ENCODE assay signal across 15 mouse cellular contexts in genomic region chr14:79564784-79565183, GRCm38 (mm10). TPM values are rescaled to one million over a fixed set of nuclear protein-coding genes. Genes with fewer than 3 reads are reported as not detected.
DNase-seq lines count a peak whose midpoint lies in the region; ATAC-seq and TF ChIP-seq lines count a peak whose summit lies in the region.
"Had no signal": no experiment of that assay in that cellular context is flagged by ENCODE, and none has a peak within 500 bp of the region (broad histone marks: within the 10 kb centered on the region; RNA-seq: fewer than 3 reads in every experiment).

No protein-coding gene starts in this region.

- no peak overlapping the region for H3K27ac ChIP-seq in heart, postnatal 0 days (ENCODE audit: low read depth)
- no peak overlapping the region for H3K27ac ChIP-seq in heart, embryonic 10.5 days
- no peak overlapping the region for H3K27ac ChIP-seq in ES-E14 (ENCODE audit: insufficient read depth, low read depth, low read length, poor library complexity, severe bottlenecking)
- H3K27ac ChIP-seq in embryonic facial prominence, embryonic 10.5 days (replicated peaks), result no peak overlapping the region

- no peak overlapping the region for H3K4me3 ChIP-seq in heart, postnatal 0 days (ENCODE audit: low read depth, low read length)
- H3K4me3 ChIP-seq in heart, embryonic 10.5 days, result no peak overlapping the region
- H3K4me3 ChIP-seq in ES-E14 (ENCODE audit: insufficient read depth in 1 of 2, low read depth in 1 of 2, low read length in 2 of 2, poor library complexity in 1 of 2, severe bottlenecking in 1 of 2), result no peak overlapping the region
- H3K4me3 ChIP-seq in embryonic facial prominence, embryonic 10.5 days, result no peak overlapping the region

- no peaks in the 10 kb centered on the region for H3K4me1 ChIP-seq in heart, postnatal 0 days (ENCODE audit: control insufficient read depth, insufficient read depth)
- 0 out of 2 replicates have a peak, but pooled peaks cover 4% of the 10 kb centered on the region for H3K4me1 ChIP-seq in heart, embryonic 10.5 days
- no peaks in the 10 kb centered on the region for H3K4me1 ChIP-seq in ES-E14 (ENCODE audit: control insufficient read depth in 2 of 2, insufficient read depth in 2 of 2, low read length in 2 of 2, poor library complexity in 1 of 2)
- no peaks in the 10 kb centered on the region for H3K4me1 ChIP-seq in embryonic facial prominence, embryonic 10.5 days

- no peak overlapping the region for H3K9ac ChIP-seq in heart, postnatal 0 days (replicated peaks; ENCODE audit: low read depth, low read length)
- H3K9ac ChIP-seq in ES-E14 (ENCODE audit: insufficient read depth, low read depth, low read length, poor library complexity, severe bottlenecking), result no peak overlapping the region

- peak; percentile 34; the same call in 1 of the 2 replicates for TF ChIP-seq CTCF in heart, postnatal 0 days (IDR thresholded peaks at IDR 0.05; ENCODE audit: low read depth)

- DNase-seq in heart, postnatal 0 days (ENCODE audit: low spot score), result no peak
- DNase-seq in heart, embryonic 10.5 days (ENCODE audit: low spot score), result no peak
- DNase-seq in 3T3-L1 (ENCODE audit: low read depth, low spot score), result peak; percentile 46
- peak; percentile 76 for DNase-seq in ES-E14 (ENCODE audit: low read depth, low spot score)
- peak; percentile 22 for DNase-seq in embryonic facial prominence, embryonic 10.5 days (ENCODE audit: low spot score)
- DNase-seq in left cerebral cortex, adult 18-20 months (ENCODE audit: low spot score in 2 of 2), result no peak
- no peak for DNase-seq in kidney, postnatal 4 days
- no peak for DNase-seq in ovary, adult 18-20 months (ENCODE audit: low spot score)
- DNase-seq: adrenal gland, postnatal 36 days; cerebellum, postnatal 14 days; gastrocnemius, postnatal 10 days; heart, postnatal 36 days; kidney, adult 8-10 months; lung, postnatal 36 days; right cerebral cortex, adult 18-20 months had no signal

- H3K4me2 ChIP-seq in heart, postnatal 0 days (ENCODE audit: low read depth, low read length), result no peak overlapping the region

- H3K27me3 ChIP-seq in heart, postnatal 0 days (ENCODE audit: control insufficient read depth, insufficient read depth, low read length), result no peaks in the 10 kb centered on the region
- H3K27me3 ChIP-seq in heart, embryonic 10.5 days (ENCODE audit: insufficient read depth, poor library complexity, severe bottlenecking), result no peaks in the 10 kb centered on the region
- H3K27me3 ChIP-seq in embryonic facial prominence, embryonic 10.5 days (replicated peaks; ENCODE audit: low read depth, poor library complexity, severe bottlenecking), result no peaks in the 10 kb centered on the region

- ATAC-seq in heart, postnatal 0 days (ENCODE audit: insufficient read depth, low read depth), result no peak

- no peak for TF ChIP-seq EP300 in heart, postnatal 0 days (IDR thresholded peaks at IDR 0.05; ENCODE audit: low read depth)

- peaks cover 56% of the 10 kb centered on the region for H3K36me3 ChIP-seq in heart, postnatal 0 days (replicated peaks; ENCODE audit: control insufficient read depth, insufficient read depth, low read length)
- peaks cover 33% of the 10 kb centered on the region for H3K36me3 ChIP-seq in heart, embryonic 10.5 days
- H3K36me3 ChIP-seq in ES-E14 (ENCODE audit: control insufficient read depth, insufficient read depth, low read length, poor library complexity, severe bottlenecking), result no peaks in the 10 kb centered on the region
- H3K36me3 ChIP-seq in embryonic facial prominence, embryonic 10.5 days (replicated peaks), result peaks cover 7% of the 10 kb centered on the region; the same call in 1 of the 2 replicates

- in situ Hi-C loops in ES-E14 (cut with MboI; ENCODE audit: low sequenced_read_pairs in 2 of 2, unreplicated experiment in 2 of 2), result no loop called here

- 73% methylated on average over 6 of the region's 6 CpGs for WGBS in heart, postnatal 0 days
- 61% methylated on average over 6 of the region's 6 CpGs for whole genome bisulfite sequencing in heart, embryonic 10.5 days
- WGBS in embryonic facial prominence, embryonic 10.5 days, result 63% methylated on average over 6 of the region's 6 CpGs

- H3K9me3 ChIP-seq in heart, postnatal 0 days (replicated peaks; ENCODE audit: control insufficient read depth, low read length), result no peaks in the 10 kb centered on the region
- no peaks in the 10 kb centered on the region for H3K9me3 ChIP-seq in heart, embryonic 10.5 days
- no peaks in the 10 kb centered on the region for H3K9me3 ChIP-seq in ES-E14 (ENCODE audit: control insufficient read depth, insufficient read depth, low read depth, low read length)
- no peaks in the 10 kb centered on the region for H3K9me3 ChIP-seq in embryonic facial prominence, embryonic 10.5 days

TF ChIP-seq in ES-E14, 5 proteins besides CTCF, POLR2A, EP300 and RAD21:
- TF ChIP-seq MAFK (IDR thresholded peaks at IDR 0.05; ENCODE audit: insufficient read depth, low read depth, low read length), result no peak
- no peak for TF ChIP-seq HCFC1 (IDR thresholded peaks at IDR 0.05; ENCODE audit: borderline replicate concordance, insufficient read depth, low read length)
- no peak for TF ChIP-seq ZC3H11A (IDR thresholded peaks at IDR 0.05; ENCODE audit: borderline replicate concordance, low read depth, low read length)
- no peak for TF ChIP-seq ZNF384 (IDR thresholded peaks at IDR 0.05; ENCODE audit: low read depth, low read length)

RNA-seq across cellular contexts. Expression of gene Sugt1, which starts 22.7 kb away (rescaled TPM):
- total RNA-seq in heart, postnatal 0 days (2014; rRNA removed; ENCODE audit: low replicate concordance), result 24.8 and 33.1 TPM in 2 replicates
- 95.5 and 102 TPM in 2 replicates for polyA plus RNA-seq in heart, postnatal 0 days (2015; fragmentation: Nextera tagmentation; extraction: Ambion mirVana)
- 106 and 123 TPM in 2 replicates for polyA plus RNA-seq in heart, embryonic 10.5 days (2016; fragmentation: Nextera tagmentation; extraction: Ambion mirVana)
- total RNA-seq in ES-E14 (2012; rRNA removed), result 93.7 and 115 TPM in 2 replicates
- 151 and 155 TPM in 2 replicates for polyA plus RNA-seq in embryonic facial prominence, embryonic 10.5 days (2016; fragmentation: Nextera tagmentation; extraction: Ambion mirVana)
- 10 to 100 TPM; 88.2 to 97.0 TPM for total RNA-seq in left cerebral cortex, adult 18-20 months (2021)

Comparison
In these comparisons a context has a peak if more than half of its experiments do, and no peak if none do; other contexts are left out.
1. DNase-seq: peak in 3T3-L1 (single experiment), ES-E14 (single experiment) and embryonic facial prominence, embryonic 10.5 days (single experiment); none in heart, postnatal 0 days (single experiment), heart, embryonic 10.5 days (single experiment), left cerebral cortex, adult 18-20 months (0 of 2), kidney, postnatal 4 days (0 of 2) and ovary, adult 18-20 months (single experiment).